Mouse (Mus musculus): ENCODE results near the gene Spata17.

- TF ChIP-seq CTCF (IDR thresholded peaks at IDR 0.05; ENCODE audit: control insufficient read depth, insufficient read depth, low read length): no peak
- TF ChIP-seq POLR2A (IDR thresholded peaks at IDR 0.05; ENCODE audit: borderline replicate concordance, control insufficient read depth, low read depth, low read length): no peak
Observed at GRCm38 (mm10) chr1:187232196-187232955, 17.1 kb upstream of the Spata17 start.
